Mouse (Mus musculus): ENCODE measurements around the gene Pkib. TPM values are rescaled to one million over a fixed set of nuclear protein-coding genes. Genes with fewer than 3 reads are reported as not detected.

Pkib gene
- 30.4 and 36.0 TPM in 2 replicates for total RNA-seq (2015)
- 18.0 and 21.8 TPM in 2 replicates for total RNA-seq (2017)

- ATAC-seq (ENCODE audit: poor library complexity, severe bottlenecking) = peak; percentile 86
Measured at GRCm38 (mm10) chr10:57631896-57632867, at the start of gene Pkib. Gene Pkib (plus strand): TSS chr10:57631981.

GRCm38 (mm10) chr10:57583927-57584326 lies 47.9 kb upstream of the Pkib start:
- ATAC-seq (ENCODE audit: poor library complexity, severe bottlenecking) = no peak

GRCm38 (mm10) chr10:57594266-57594665 lies 37.5 kb upstream of the Pkib start:
- ATAC-seq (ENCODE audit: poor library complexity, severe bottlenecking) = no peak

- no peak for ATAC-seq (ENCODE audit: poor library complexity, severe bottlenecking)
Measured at GRCm38 (mm10) chr10:57597172-57597571, 34.6 kb upstream of the Pkib start.

- ATAC-seq (ENCODE audit: poor library complexity, severe bottlenecking) = peak; percentile 81
Measured at GRCm38 (mm10) chr10:57602951-57603350, 28.8 kb upstream of the Pkib start.

- ATAC-seq (ENCODE audit: poor library complexity, severe bottlenecking) = no peak
Measured at GRCm38 (mm10) chr10:57623311-57623710, 8.5 kb upstream of the Pkib start.

- no peak for ATAC-seq (ENCODE audit: poor library complexity, severe bottlenecking)
Measured at GRCm38 (mm10) chr10:57627773-57628172, 4.0 kb upstream of the Pkib start.

- no peak for ATAC-seq (ENCODE audit: poor library complexity, severe bottlenecking)
Measured at GRCm38 (mm10) chr10:57630557-57630956, 1.2 kb upstream of the Pkib start.

- no peak for ATAC-seq (ENCODE audit: poor library complexity, severe bottlenecking)
Measured at GRCm38 (mm10) chr10:57632868-57633240, 1.1 kb downstream of the Pkib start.

- ATAC-seq (ENCODE audit: poor library complexity, severe bottlenecking) = peak; percentile 75
Measured at GRCm38 (mm10) chr10:57636970-57637369, 5.2 kb downstream of the Pkib start.

GRCm38 (mm10) chr10:57638250-57638649 lies 6.5 kb downstream of the Pkib start:
- peak; percentile 28; the same call in 1 of the 2 replicates for ATAC-seq (ENCODE audit: poor library complexity, severe bottlenecking)

GRCm38 (mm10) chr10:57639540-57639939 lies 7.8 kb downstream of the Pkib start:
- no peak for ATAC-seq (ENCODE audit: poor library complexity, severe bottlenecking)

- no peak for ATAC-seq (ENCODE audit: poor library complexity, severe bottlenecking)
Measured at GRCm38 (mm10) chr10:57653297-57653696, 21.5 kb downstream of the Pkib start.

- ATAC-seq (ENCODE audit: poor library complexity, severe bottlenecking) = no peak
Measured at GRCm38 (mm10) chr10:57660505-57660904, 28.7 kb downstream of the Pkib start.

GRCm38 (mm10) chr10:57663758-57664157 lies 32.0 kb downstream of the Pkib start:
- ATAC-seq (ENCODE audit: poor library complexity, severe bottlenecking) = no peak

GRCm38 (mm10) chr10:57664253-57664652 lies 32.5 kb downstream of the Pkib start:
- ATAC-seq (ENCODE audit: poor library complexity, severe bottlenecking) = no peak

GRCm38 (mm10) chr10:57675740-57676139 lies 44.0 kb downstream of the Pkib start:
- ATAC-seq (ENCODE audit: poor library complexity, severe bottlenecking) = no peak

GRCm38 (mm10) chr10:57687999-57688398 lies 56.2 kb downstream of the Pkib start:
- peak; percentile 69 for ATAC-seq (ENCODE audit: poor library complexity, severe bottlenecking)

- ATAC-seq (ENCODE audit: poor library complexity, severe bottlenecking) = peak; percentile 88
Measured at GRCm38 (mm10) chr10:57690161-57690560, 58.4 kb downstream of the Pkib start.

GRCm38 (mm10) chr10:57702246-57702645 lies 70.5 kb downstream of the Pkib start:
- ATAC-seq (ENCODE audit: poor library complexity, severe bottlenecking) = no peak

GRCm38 (mm10) chr10:57721035-57721434 lies 89.3 kb downstream of the Pkib start:
- peak; percentile 88 for ATAC-seq (ENCODE audit: poor library complexity, severe bottlenecking)

- ATAC-seq (ENCODE audit: poor library complexity, severe bottlenecking) = peak; percentile 49
Measured at GRCm38 (mm10) chr10:57722363-57722762, 90.6 kb downstream of the Pkib start.

Data from megakaryocyte, adult 5-6 weeks (primary cell).